14 mouse cellular contexts compared by ENCODE assay signal in genomic region chr17:46003717-46004481, GRCm38 (mm10). TPM values are rescaled to one million over a fixed set of nuclear protein-coding genes. Genes with fewer than 3 reads are reported as not detected.
A peak's percentile ranks its signal among the peaks of the same experiment; 100 is the strongest.
DNase-seq lines count a peak whose midpoint lies in the region; ATAC-seq and TF ChIP-seq lines count a peak whose summit lies in the region.
"Had no signal": no experiment of that assay in that cellular context is flagged by ENCODE, and none has a peak within 500 bp of the region (broad histone marks: within the 10 kb centered on the region; RNA-seq: fewer than 3 reads in every experiment).

No protein-coding gene starts in this region.

- H3K27me3 ChIP-seq in liver, embryonic 12.5 days (replicated peaks), result no peaks in the 10 kb centered on the region; the same call in 1 of the 2 replicates
- H3K27me3 ChIP-seq in liver, embryonic 11.5 days (replicated peaks; ENCODE audit: control insufficient read depth, insufficient read depth, low read length), result no peaks in the 10 kb centered on the region
- H3K27me3 ChIP-seq in forebrain, postnatal 0 days (ENCODE audit: insufficient read depth, low read length), result no peaks in the 10 kb centered on the region
- H3K27me3 ChIP-seq: embryonic facial prominence, embryonic 15.5 days; neural tube, embryonic 12.5 days; Patski had no signal

- 66% methylated on average over 15 of the region's 15 CpGs for WGBS in liver, embryonic 12.5 days (ENCODE audit: insufficient replicate concordance)
- 74% methylated on average over 15 of the region's 15 CpGs for WGBS in liver, embryonic 11.5 days
- 83% methylated on average over 15 of the region's 15 CpGs for WGBS in forebrain, postnatal 0 days

- intact Hi-C loops in gastrocnemius, adult 2 months (cut with DNase I), result no loop called here
- intact Hi-C loops in left cerebral cortex, postnatal 25 days (cut with DNase I), result no loop called here

- no peak overlapping the region for H3K4me2 ChIP-seq in liver, embryonic 12.5 days
- no peak overlapping the region for H3K4me2 ChIP-seq in liver, embryonic 11.5 days
- no peak overlapping the region for H3K4me2 ChIP-seq in forebrain, postnatal 0 days (ENCODE audit: low read depth)
- H3K4me2 ChIP-seq: embryonic facial prominence, embryonic 15.5 days; neural tube, embryonic 12.5 days had no signal

- H3K27ac ChIP-seq in gastrocnemius, adult 2 months, result no peak overlapping the region
- H3K27ac ChIP-seq in liver, embryonic 12.5 days, result no peak overlapping the region
- H3K27ac ChIP-seq in liver, embryonic 11.5 days (ENCODE audit: low read depth, low read length), result no peak overlapping the region
- H3K27ac ChIP-seq in forebrain, postnatal 0 days (ENCODE audit: low read depth, low read length), result no peak overlapping the region
- H3K27ac ChIP-seq: embryonic facial prominence, embryonic 15.5 days; neural tube, embryonic 12.5 days had no signal

- peaks cover 5% of the 10 kb centered on the region; the same call in 1 of the 2 replicates for H3K4me1 ChIP-seq in liver, embryonic 12.5 days
- no peaks in the 10 kb centered on the region for H3K4me1 ChIP-seq in liver, embryonic 11.5 days (replicated peaks; ENCODE audit: control insufficient read depth, insufficient read depth, low read length)
- H3K4me1 ChIP-seq in forebrain, postnatal 0 days (ENCODE audit: insufficient read depth), result no peaks in the 10 kb centered on the region
- H3K4me1 ChIP-seq: embryonic facial prominence, embryonic 15.5 days; neural tube, embryonic 12.5 days had no signal

- no peaks in the 10 kb centered on the region for H3K9me3 ChIP-seq in liver, embryonic 12.5 days (replicated peaks)
- no peaks in the 10 kb centered on the region for H3K9me3 ChIP-seq in liver, embryonic 11.5 days (ENCODE audit: control insufficient read depth, low read length)
- H3K9me3 ChIP-seq in forebrain, postnatal 0 days (ENCODE audit: low read length), result no peaks in the 10 kb centered on the region
- H3K9me3 ChIP-seq: embryonic facial prominence, embryonic 15.5 days; neural tube, embryonic 12.5 days had no signal

- H3K9ac ChIP-seq in liver, embryonic 12.5 days, result no peak overlapping the region
- no peak overlapping the region for H3K9ac ChIP-seq in liver, embryonic 11.5 days (ENCODE audit: low read depth, low read length)
- no peak overlapping the region for H3K9ac ChIP-seq in forebrain, postnatal 0 days
- H3K9ac ChIP-seq: embryonic facial prominence, embryonic 15.5 days; neural tube, embryonic 12.5 days had no signal

- 0 out of 2 replicates have a peak, but pooled peaks have one; percentile 32 for ATAC-seq in liver, embryonic 12.5 days
- ATAC-seq in liver, embryonic 11.5 days (replicated peaks; ENCODE audit: low FRiP score), result no peak
- no peak for ATAC-seq in forebrain, postnatal 0 days
- ATAC-seq: Patski had no signal

- DNase-seq in gastrocnemius, adult 2 months, result peak; percentile 33
- no peak for DNase-seq in gastrocnemius, adult 8-10 months (ENCODE audit: low spot score in 2 of 2)
- no peak for DNase-seq in liver, embryonic 11.5 days (ENCODE audit: low spot score)
- DNase-seq in adrenal gland, postnatal 10 days, result peak; percentile 77
- DNase-seq in lung, postnatal 36 days, result peak; percentile 68
- DNase-seq in left cerebral cortex, postnatal 25 days (ENCODE audit: low spot score in 2 of 2), result no peak
- no peak for DNase-seq in forebrain, postnatal 0 days
- DNase-seq: B cell, adult 2 months; cerebellum, postnatal 14 days; right cerebral cortex, postnatal 25 days had no signal

- no peaks in the 10 kb centered on the region for H3K36me3 ChIP-seq in liver, embryonic 12.5 days
- H3K36me3 ChIP-seq in liver, embryonic 11.5 days (ENCODE audit: control insufficient read depth, insufficient read depth, low read length), result no peaks in the 10 kb centered on the region
- no peaks in the 10 kb centered on the region for H3K36me3 ChIP-seq in forebrain, postnatal 0 days (ENCODE audit: insufficient read depth)
- H3K36me3 ChIP-seq: embryonic facial prominence, embryonic 15.5 days; neural tube, embryonic 12.5 days had no signal

- H3K4me3 ChIP-seq in gastrocnemius, adult 2 months, result no peak overlapping the region
- H3K4me3 ChIP-seq in liver, embryonic 12.5 days, result no peak overlapping the region
- H3K4me3 ChIP-seq in liver, embryonic 11.5 days (ENCODE audit: low read depth, low read length), result no peak overlapping the region
- no peak overlapping the region for H3K4me3 ChIP-seq in forebrain, postnatal 0 days (ENCODE audit: low read depth, low read length)
- H3K4me3 ChIP-seq: embryonic facial prominence, embryonic 15.5 days; neural tube, embryonic 12.5 days had no signal

- TF ChIP-seq CTCF in gastrocnemius, adult 2 months (IDR thresholded peaks at IDR 0.05), result no peak
- TF ChIP-seq CTCF in forebrain, postnatal 0 days (IDR thresholded peaks at IDR 0.05; ENCODE audit: low read depth), result no peak

RNA-seq across cellular contexts. Expression of gene Vegfa, which starts 28.3 kb away (rescaled TPM):
- 100 to 1,000 TPM; 135 to 219 TPM for total RNA-seq in gastrocnemius, adult 2 months (2021)
- total RNA-seq in gastrocnemius, adult 8-10 months (2022), result 100 to 1,000 TPM in 3 of 4 experiments, 10 to 100 TPM in 1; 88.9 to 165 (median 110) TPM
- 3.0 and 3.2 TPM in 2 replicates for polyA plus RNA-seq in liver, embryonic 12.5 days (2016; fragmentation: Nextera tagmentation; extraction: Ambion mirVana)
- polyA plus RNA-seq in liver, embryonic 11.5 days (2014; fragmentation: Nextera tagmentation; extraction: Ambion mirVana), result 3.4 and 4.6 TPM in 2 replicates
- total RNA-seq in adrenal gland, postnatal 10 days (2021), result 100 to 1,000 TPM; 305 to 366 TPM
- total RNA-seq in left cerebral cortex, postnatal 25 days (2021), result 100 to 1,000 TPM in 1 of 2 experiments, 10 to 100 TPM in 1; 92.0 to 100 TPM
- 70.7 and 96.5 TPM in 2 replicates for total RNA-seq in forebrain, postnatal 0 days (2014; rRNA removed)
- 2.0 and 2.3 TPM in 2 replicates for polyA plus RNA-seq in forebrain, postnatal 0 days (2015; fragmentation: Nextera tagmentation; extraction: Ambion mirVana)

Comparison
In these comparisons a context has a peak if more than half of its experiments do, and no peak if none do; other contexts are left out.
1. DNase-seq: peak in gastrocnemius, adult 2 months (single experiment), adrenal gland, postnatal 10 days (single experiment) and lung, postnatal 36 days (single experiment); none in gastrocnemius, adult 8-10 months (0 of 2), liver, embryonic 11.5 days (single experiment), left cerebral cortex, postnatal 25 days (0 of 2) and forebrain, postnatal 0 days (single experiment).